Mouse (Mus musculus) midbrain, embryonic 16.5 days (tissue): ENCODE data around the gene Pafah1b2. TPM values are rescaled to one million over a fixed set of nuclear protein-coding genes. Genes with fewer than 3 reads are reported as not detected.

ENCODE experiments used
- ATAC-seq: fragments of 200-750 bp; cut with Nextera tagmentation; 2 replicates; pipeline ENCODE4 v1.8.0; 2017; ENCODE audit warnings: moderate TSS enrichment
- H3K27ac ChIP-seq: fragments of 300-500 bp; sonication (generic); 2 replicates; pipeline ENCODE4 v1.5.1; 2014; ENCODE audit warnings: mild to moderate bottlenecking, low read length, mixed read lengths
- H3K27me3 ChIP-seq: fragments of 300-500 bp; sonication (generic); 2 replicates; pipeline ENCODE4 v1.6.1; 2014; ENCODE audit warnings: low read depth, low read length, mixed read lengths; ENCODE audit not compliant: control insufficient read depth, insufficient read depth
- H3K36me3 ChIP-seq: fragments of 300-500 bp; sonication (generic); 2 replicates; pipeline ENCODE4 v1.6.1; 2014; ENCODE audit warnings: mild to moderate bottlenecking, low read length, moderate library complexity, mixed read lengths; ENCODE audit not compliant: control insufficient read depth, insufficient read depth
- H3K4me1 ChIP-seq: fragments of 300-500 bp; sonication (generic); 2 replicates; pipeline ENCODE4 v1.6.1; 2014; ENCODE audit warnings: mild to moderate bottlenecking, low read length, mixed read lengths; ENCODE audit not compliant: control insufficient read depth, insufficient read depth
- H3K4me2 ChIP-seq: fragments of 300-500 bp; sonication (generic); 2 replicates; pipeline ENCODE4 v1.6.1; 2014; ENCODE audit warnings: mild to moderate bottlenecking, low read length, mixed read lengths
- H3K4me3 ChIP-seq: fragments of 300-500 bp; sonication (generic); 2 replicates; pipeline ENCODE4 v1.5.1; 2014; ENCODE audit warnings: low read depth, mild to moderate bottlenecking, low read length, moderate library complexity, mixed read lengths
- H3K9ac ChIP-seq: fragments of 300-500 bp; sonication (generic); 2 replicates; pipeline ENCODE4 v1.6.1; 2014; ENCODE audit warnings: low read depth, low read length, mixed read lengths
- H3K9me3 ChIP-seq: fragments of 300-500 bp; sonication (generic); replicated peaks from 2 replicates; pipeline ENCODE4 v1.6.1; 2014; ENCODE audit warnings: mild to moderate bottlenecking, low read length, mixed read lengths; ENCODE audit not compliant: control insufficient read depth, poor library complexity, severe bottlenecking
- WGBS: fragments of 180-500 bp; shearing (Covaris S2); extraction: QIAGEN DNeasy Blood & Tissue Kit; methylation state at CpG from one replicate; pipeline ENCODE4 v1.1.7; 2014; 5-methylcytosine and 5-hydroxymethylcytosine counted together
- polyA plus RNA-seq: library from polyadenylated mRNA; unstranded; fragments of >200 nt; fragmentation: Nextera tagmentation; extraction: Ambion mirVana; gene quantifications from 2 replicates; pipeline ENCODE4 v1.2.1, GENCODE M21; 2015

The Pafah1b2 gene
- polyA plus RNA-seq, 1 experiment from 2014 or later = 287 TPM

- Histone ChIP-seq H3K4me1 (no peaks in the 10 kb centered on the region), H3K9me3 (no peaks in the 10 kb centered on the region), H3K4me3 (no peak within 1 kb of the TSS), H3K9ac (no peak within 1 kb of the TSS; the same call in 1 of the 2 replicates), H3K27ac (no peak within 1 kb of the TSS), H3K27me3 (no peaks in the 10 kb centered on the region), H3K36me3 (peaks cover 10% of the 10 kb centered on the region), H3K4me2 (peak within 1 kb of the TSS; percentile 33)
- ATAC-seq = no peak
- 9% methylated on average over 21 of the region's 21 CpGs for WGBS
Measured at GRCm38 (mm10) chr9:45935628-45936210, 76.8 kb downstream of the Pafah1b2 start, which contains the start of gene Tagln. Gene Tagln (minus strand): TSS chr9:45936058.

GRCm38 (mm10) chr9:45932571-45933415 lies 79.7 kb downstream of the Pafah1b2 start:
- Histone ChIP-seq H3K36me3 (peaks cover 25% of the 10 kb centered on the region), H3K9ac (no peak overlapping the region), H3K9me3 (no peaks in the 10 kb centered on the region), H3K27me3 (no peaks in the 10 kb centered on the region), H3K27ac (no peak overlapping the region), H3K4me1 (no peaks in the 10 kb centered on the region), H3K4me2 (no peak overlapping the region), H3K4me3 (no peak overlapping the region)
- no peak for ATAC-seq
- 81% methylated on average over 11 of the region's 11 CpGs for whole genome bisulfite sequencing

DNA sequence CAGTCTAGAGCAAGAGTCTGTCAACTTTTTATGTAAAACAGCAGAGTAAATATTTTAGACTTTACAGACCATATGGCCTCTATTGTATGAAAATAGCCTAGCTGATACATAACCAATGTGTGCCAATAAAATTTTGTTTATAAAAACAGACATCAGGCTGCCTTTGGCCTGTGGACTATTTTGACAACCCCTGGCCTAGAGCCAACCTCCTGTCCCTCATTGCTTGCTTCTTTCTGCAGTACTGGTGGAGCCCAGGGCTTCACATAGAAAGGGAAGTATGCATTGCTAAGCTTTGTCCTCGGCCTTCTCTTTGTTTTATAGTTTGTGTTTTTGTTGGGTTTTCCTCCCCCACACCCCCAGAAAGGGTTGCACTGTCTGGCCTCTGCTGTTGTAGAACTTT lies 80.5 kb downstream of the Pafah1b2 start:
- H3K27ac ChIP-seq = no peak overlapping the region
- H3K36me3 ChIP-seq = peaks cover 33% of the 10 kb centered on the region
- H3K27me3 ChIP-seq = no peaks in the 10 kb centered on the region
- H3K9ac ChIP-seq = no peak overlapping the region
- H3K4me3 ChIP-seq = no peak overlapping the region
- H3K4me2 ChIP-seq = no peak overlapping the region
- WGBS = 52% methylated on average over 1 of the region's 1 CpGs
- no peak for ATAC-seq
- no peaks in the 10 kb centered on the region for H3K4me1 ChIP-seq
- H3K9me3 ChIP-seq = no peaks in the 10 kb centered on the region

DNA sequence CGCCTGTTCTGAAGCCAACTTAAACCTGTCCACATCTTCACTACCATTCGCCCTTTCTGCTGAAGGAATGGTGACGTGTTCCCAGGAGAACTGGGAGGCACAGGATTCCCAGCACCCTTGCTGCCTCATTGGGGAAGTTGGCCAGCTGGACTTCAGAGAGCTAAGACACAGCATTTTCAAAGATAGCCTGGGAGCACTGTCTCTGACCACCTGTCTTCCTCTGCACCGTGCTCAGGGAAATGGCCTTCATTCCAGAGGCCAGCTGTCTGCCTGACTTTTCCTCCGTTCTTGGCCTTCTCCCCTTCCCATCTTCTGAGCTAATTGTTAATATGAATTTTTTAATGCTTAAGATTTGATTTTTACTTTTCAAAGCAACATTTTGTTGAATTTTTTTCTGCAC lies 83.2 kb downstream of the Pafah1b2 start:
- Histone ChIP-seq H3K9ac (no peak overlapping the region), H3K4me2 (no peak overlapping the region), H3K36me3 (peaks cover 44% of the 10 kb centered on the region), H3K27me3 (no peaks in the 10 kb centered on the region), H3K4me3 (no peak overlapping the region), H3K27ac (no peak overlapping the region), H3K4me1 (no peaks in the 10 kb centered on the region), H3K9me3 (no peaks in the 10 kb centered on the region)
- ATAC-seq = no peak
- WGBS = 92% methylated on average over 5 of the region's 5 CpGs

- WGBS = 69% methylated on average over 1 of the region's 1 CpGs
- no peak for ATAC-seq
Measured at GRCm38 (mm10) chr9:45919895-45920294, 92.6 kb downstream of the Pafah1b2 start.

GRCm38 (mm10) chr9:45917041-45917934 lies 95.2 kb downstream of the Pafah1b2 start:
- no peaks in the 10 kb centered on the region for H3K27me3 ChIP-seq
- peaks cover 43% of the 10 kb centered on the region for H3K36me3 ChIP-seq
- H3K4me3 ChIP-seq = no peak overlapping the region
- ATAC-seq = peak; percentile 84
- H3K27ac ChIP-seq = 0 out of 2 replicates have a peak overlapping the region, but pooled peaks have one; percentile 29
- no peak overlapping the region for H3K4me2 ChIP-seq
- no peaks in the 10 kb centered on the region for H3K9me3 ChIP-seq
- no peaks in the 10 kb centered on the region for H3K4me1 ChIP-seq
- 77% methylated on average over 5 of the region's 5 CpGs for WGBS
- no peak overlapping the region for H3K9ac ChIP-seq

More at GRCm38 (mm10) chr9:45919895-45920294, 92.6 kb downstream of the Pafah1b2 start:
- H3K4me3 ChIP-seq = no peak overlapping the region
- H3K9ac ChIP-seq = no peak overlapping the region
- no peaks in the 10 kb centered on the region for H3K9me3 ChIP-seq
- no peak overlapping the region for H3K4me2 ChIP-seq
- H3K27me3 ChIP-seq = no peaks in the 10 kb centered on the region
- no peaks in the 10 kb centered on the region for H3K4me1 ChIP-seq
- H3K36me3 ChIP-seq = peaks cover 23% of the 10 kb centered on the region
- no peak overlapping the region for H3K27ac ChIP-seq

- no peak overlapping the region for H3K4me2 ChIP-seq
- H3K4me3 ChIP-seq = no peak overlapping the region
- ATAC-seq = no peak
- H3K27ac ChIP-seq = no peak overlapping the region
- H3K4me1 ChIP-seq = no peaks in the 10 kb centered on the region
- H3K9me3 ChIP-seq = no peaks in the 10 kb centered on the region
- peaks cover 55% of the 10 kb centered on the region for H3K36me3 ChIP-seq
- no peaks in the 10 kb centered on the region for H3K27me3 ChIP-seq
- H3K9ac ChIP-seq = no peak overlapping the region
- 98% methylated on average over 2 of the region's 2 CpGs for WGBS
Measured at GRCm38 (mm10) chr9:45915659-45916058, 96.8 kb downstream of the Pafah1b2 start.
